Mouse (Mus musculus): ENCODE measurements around the gene Poc1b. TPM values are rescaled to one million over a fixed set of nuclear protein-coding genes. Genes with fewer than 3 reads are reported as not detected.
"Not testable (repeated sequence)": the region's sequence is repeated elsewhere in the genome, so short reads cannot be mapped to it uniquely, and the experiment has no call there.

Gene Poc1b
- total RNA-seq, 2 experiments from 2014 or later: 5.7 to 8.8 TPM

GRCm38 (mm10) chr10:99196556-99196955 is 89.7 kb downstream of the Poc1b start:
- DNase-seq: no peak

GRCm38 (mm10) chr10:99197125-99197524 is 90.3 kb downstream of the Poc1b start:
- no peak for DNase-seq

GRCm38 (mm10) chr10:99197607-99198305 is 90.9 kb downstream of the Poc1b start:
- no peak for DNase-seq

GRCm38 (mm10) chr10:99198946-99199345 is 92.1 kb downstream of the Poc1b start:
- DNase-seq: no peak

GRCm38 (mm10) chr10:99200944-99201343 is 94.1 kb downstream of the Poc1b start:
- no peak for DNase-seq

GRCm38 (mm10) chr10:99201786-99202185 is 95.0 kb downstream of the Poc1b start:
- no peak for DNase-seq

GRCm38 (mm10) chr10:99202363-99202762 is 95.5 kb downstream of the Poc1b start:
- DNase-seq: no peak

- DNase-seq: no peak
These were observed 96.3 kb downstream of the Poc1b start for GRCm38 (mm10) chr10:99203163-99203562.

GRCm38 (mm10) chr10:99203577-99204487 is 97.0 kb downstream of the Poc1b start:
- DNase-seq: peak; percentile 31

GRCm38 (mm10) chr10:99204553-99204952 is 97.7 kb downstream of the Poc1b start:
- DNase-seq: no peak

- DNase-seq: no peak
These were observed 100.3 kb downstream of the Poc1b start for GRCm38 (mm10) chr10:99207121-99207520.

- DNase-seq: no peak
These were observed 102.4 kb downstream of the Poc1b start for GRCm38 (mm10) chr10:99209146-99209800.

- DNase-seq: no peak
These were observed 104.2 kb downstream of the Poc1b start for GRCm38 (mm10) chr10:99211021-99211420.

- DNase-seq: no peak
These were observed 104.8 kb downstream of the Poc1b start for GRCm38 (mm10) chr10:99211503-99212265.

- no peak for DNase-seq
These were observed 107.8 kb downstream of the Poc1b start for GRCm38 (mm10) chr10:99214421-99215299.

GRCm38 (mm10) chr10:99216570-99216969 is 109.7 kb downstream of the Poc1b start:
- not testable (repeated sequence) for DNase-seq

- no peak for DNase-seq
These were observed 114.7 kb downstream of the Poc1b start for GRCm38 (mm10) chr10:99221540-99221939.

GRCm38 (mm10) chr10:99222726-99223125 is 115.9 kb downstream of the Poc1b start:
- no peak for DNase-seq

GRCm38 (mm10) chr10:99224218-99224617 is 117.4 kb downstream of the Poc1b start:
- DNase-seq: no peak

GRCm38 (mm10) chr10:99226782-99227181 is 119.9 kb downstream of the Poc1b start:
- no peak for DNase-seq

Data from gastrocnemius, postnatal 10 days (tissue).